Mouse (Mus musculus): ENCODE measurements around the gene Vmn2r83. TPM values are rescaled to one million over a fixed set of nuclear protein-coding genes. Genes with fewer than 3 reads are reported as not detected.
A peak's percentile ranks its signal among the peaks of the same experiment; 100 is the strongest.

Vmn2r83 gene
- polyA plus RNA-seq, 1 experiment from 2014 or later, result not detected

- Histone ChIP-seq H3K36me3 (ENCODE audit: control insufficient read depth, insufficient read depth, low read length) (peaks cover 2% of the 10 kb centered on the region), H3K9ac (ENCODE audit: low read depth, low read length) (no peak overlapping the region), H3K9me3 (ENCODE audit: control insufficient read depth, low read length) (no peaks in the 10 kb centered on the region), H3K27ac (ENCODE audit: low read depth, low read length) (no peak overlapping the region), H3K4me2 (no peak overlapping the region), H3K4me3 (ENCODE audit: low read depth, low read length) (no peak overlapping the region), H3K27me3 (replicated peaks; ENCODE audit: control insufficient read depth, insufficient read depth, low read length) (no peaks in the 10 kb centered on the region), H3K4me1 (replicated peaks; ENCODE audit: control insufficient read depth, insufficient read depth, low read length) (peaks cover 14% of the 10 kb centered on the region)
- ATAC-seq (replicated peaks; ENCODE audit: low FRiP score), result no peak
- DNase-seq (ENCODE audit: low spot score), result no peak
- 84% methylated on average over 2 of the region's 2 CpGs for WGBS
These were observed 65.9 kb downstream of the Vmn2r83 start for GRCm38 (mm10) chr10:79534426-79534825.

- no peak overlapping the region for H3K27ac ChIP-seq (ENCODE audit: low read depth, low read length)
- peaks cover 6% of the 10 kb centered on the region for H3K36me3 ChIP-seq (ENCODE audit: control insufficient read depth, insufficient read depth, low read length)
- H3K4me3 ChIP-seq (ENCODE audit: low read depth, low read length), result no peak overlapping the region
- no peak for ATAC-seq (replicated peaks; ENCODE audit: low FRiP score)
- H3K27me3 ChIP-seq (replicated peaks; ENCODE audit: control insufficient read depth, insufficient read depth, low read length), result no peaks in the 10 kb centered on the region
- WGBS, result 40% methylated on average over 1 of the region's 1 CpGs
- DNase-seq (ENCODE audit: low spot score), result no peak
- peaks cover 11% of the 10 kb centered on the region for H3K4me1 ChIP-seq (replicated peaks; ENCODE audit: control insufficient read depth, insufficient read depth, low read length)
- H3K9ac ChIP-seq (ENCODE audit: low read depth, low read length), result no peak overlapping the region
- no peak overlapping the region for H3K4me2 ChIP-seq
- H3K9me3 ChIP-seq (ENCODE audit: control insufficient read depth, low read length), result no peaks in the 10 kb centered on the region
These were observed 66.9 kb downstream of the Vmn2r83 start for GRCm38 (mm10) chr10:79535431-79535830.

GRCm38 (mm10) chr10:79536461-79537080 is 68.0 kb downstream of the Vmn2r83 start:
- Histone ChIP-seq H3K27ac (ENCODE audit: low read depth, low read length) (no peak overlapping the region), H3K4me2 (no peak overlapping the region), H3K9me3 (ENCODE audit: control insufficient read depth, low read length) (no peaks in the 10 kb centered on the region), H3K9ac (ENCODE audit: low read depth, low read length) (no peak overlapping the region), H3K36me3 (ENCODE audit: control insufficient read depth, insufficient read depth, low read length) (peaks cover 17% of the 10 kb centered on the region), H3K27me3 (replicated peaks; ENCODE audit: control insufficient read depth, insufficient read depth, low read length) (no peaks in the 10 kb centered on the region), H3K4me3 (ENCODE audit: low read depth, low read length) (no peak overlapping the region), H3K4me1 (replicated peaks; ENCODE audit: control insufficient read depth, insufficient read depth, low read length) (peaks cover 10% of the 10 kb centered on the region)
- WGBS, result 71% methylated on average over 12 of the region's 12 CpGs
- ATAC-seq (replicated peaks; ENCODE audit: low FRiP score), result no peak
- peak; percentile 29 for DNase-seq (ENCODE audit: low spot score)

- peaks cover 21% of the 10 kb centered on the region for H3K36me3 ChIP-seq (ENCODE audit: control insufficient read depth, insufficient read depth, low read length)
- H3K9me3 ChIP-seq (ENCODE audit: control insufficient read depth, low read length), result no peaks in the 10 kb centered on the region
- no peak overlapping the region for H3K4me2 ChIP-seq
- H3K27ac ChIP-seq (ENCODE audit: low read depth, low read length), result no peak overlapping the region
- H3K9ac ChIP-seq (ENCODE audit: low read depth, low read length), result no peak overlapping the region
- DNase-seq (ENCODE audit: low spot score), result peak; percentile 29
- no peak overlapping the region for H3K4me3 ChIP-seq (ENCODE audit: low read depth, low read length)
- H3K4me1 ChIP-seq (replicated peaks; ENCODE audit: control insufficient read depth, insufficient read depth, low read length), result peaks cover 10% of the 10 kb centered on the region
- 90% methylated on average over 7 of the region's 7 CpGs for WGBS
- ATAC-seq (replicated peaks; ENCODE audit: low FRiP score), result no peak
- H3K27me3 ChIP-seq (replicated peaks; ENCODE audit: control insufficient read depth, insufficient read depth, low read length), result no peaks in the 10 kb centered on the region
These were observed 68.7 kb downstream of the Vmn2r83 start for GRCm38 (mm10) chr10:79537271-79537670.

GRCm38 (mm10) chr10:79537781-79538180 is 69.2 kb downstream of the Vmn2r83 start:
- 85% methylated on average over 2 of the region's 2 CpGs for WGBS
- Histone ChIP-seq H3K9ac (ENCODE audit: low read depth, low read length) (no peak overlapping the region), H3K27ac (ENCODE audit: low read depth, low read length) (no peak overlapping the region), H3K4me1 (replicated peaks; ENCODE audit: control insufficient read depth, insufficient read depth, low read length) (peaks cover 8% of the 10 kb centered on the region), H3K36me3 (ENCODE audit: control insufficient read depth, insufficient read depth, low read length) (peaks cover 26% of the 10 kb centered on the region), H3K4me2 (no peak overlapping the region), H3K27me3 (replicated peaks; ENCODE audit: control insufficient read depth, insufficient read depth, low read length) (no peaks in the 10 kb centered on the region), H3K4me3 (ENCODE audit: low read depth, low read length) (no peak overlapping the region), H3K9me3 (ENCODE audit: control insufficient read depth, low read length) (no peaks in the 10 kb centered on the region)
- peak; percentile 11 for DNase-seq (ENCODE audit: low spot score)
- ATAC-seq (replicated peaks; ENCODE audit: low FRiP score), result no peak

DNA sequence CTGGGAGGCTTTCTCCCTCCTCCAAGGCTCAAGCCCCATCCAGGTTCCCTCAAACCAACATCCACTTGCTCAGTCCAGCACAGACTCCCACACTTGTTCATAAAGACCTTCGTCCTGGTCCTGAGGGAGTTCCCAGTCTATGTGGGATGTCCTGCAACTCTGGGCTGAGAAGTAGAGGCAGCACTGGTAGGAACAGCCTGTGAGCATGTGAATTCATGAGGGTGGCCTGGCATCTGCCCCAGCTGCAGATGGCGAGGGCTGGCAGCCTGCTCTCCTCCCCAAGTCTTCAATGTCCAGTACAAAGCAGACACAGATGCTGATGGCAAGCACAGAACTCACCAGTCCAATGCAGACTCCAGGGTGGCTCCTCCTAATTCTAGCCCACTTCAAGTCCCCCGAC is 69.8 kb downstream of the Vmn2r83 start:
- H3K27ac ChIP-seq (ENCODE audit: low read depth, low read length), result no peak overlapping the region
- 90% methylated on average over 3 of the region's 3 CpGs for WGBS
- H3K4me1 ChIP-seq (replicated peaks; ENCODE audit: control insufficient read depth, insufficient read depth, low read length), result peaks cover 5% of the 10 kb centered on the region
- H3K9me3 ChIP-seq (ENCODE audit: control insufficient read depth, low read length), result no peaks in the 10 kb centered on the region
- H3K4me3 ChIP-seq (ENCODE audit: low read depth, low read length), result no peak overlapping the region
- H3K4me2 ChIP-seq, result no peak overlapping the region
- DNase-seq (ENCODE audit: low spot score) (peak; percentile 28), ATAC-seq (replicated peaks; ENCODE audit: low FRiP score) (no peak)
- H3K9ac ChIP-seq (ENCODE audit: low read depth, low read length), result no peak overlapping the region
- H3K36me3 ChIP-seq (ENCODE audit: control insufficient read depth, insufficient read depth, low read length), result peaks cover 29% of the 10 kb centered on the region
- no peaks in the 10 kb centered on the region for H3K27me3 ChIP-seq (replicated peaks; ENCODE audit: control insufficient read depth, insufficient read depth, low read length)

DNA sequence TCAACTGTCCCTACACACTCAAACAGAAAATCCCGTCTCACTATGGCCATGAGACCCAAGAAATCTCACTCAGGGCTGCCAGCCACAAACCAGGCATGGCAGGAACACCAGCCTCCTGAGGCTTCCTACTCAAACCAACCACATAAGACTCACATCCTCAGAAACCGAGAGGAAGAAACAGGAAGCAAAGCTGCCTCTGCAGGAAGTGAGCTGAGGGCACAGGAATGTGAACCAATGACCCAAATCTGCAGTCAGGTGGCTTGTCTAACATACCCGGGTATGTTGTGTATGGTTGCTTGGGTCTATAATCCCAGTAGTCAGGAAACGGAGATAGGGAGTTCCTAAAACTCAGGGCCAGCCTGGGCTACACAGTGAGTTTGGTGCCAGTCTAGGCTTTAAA is 70.3 kb downstream of the Vmn2r83 start:
- no peak for ATAC-seq (replicated peaks; ENCODE audit: low FRiP score)
- Histone ChIP-seq H3K9me3 (ENCODE audit: control insufficient read depth, low read length) (no peaks in the 10 kb centered on the region), H3K27ac (ENCODE audit: low read depth, low read length) (no peak overlapping the region), H3K4me1 (replicated peaks; ENCODE audit: control insufficient read depth, insufficient read depth, low read length) (peaks cover 3% of the 10 kb centered on the region), H3K36me3 (ENCODE audit: control insufficient read depth, insufficient read depth, low read length) (peaks cover 34% of the 10 kb centered on the region), H3K4me3 (ENCODE audit: low read depth, low read length) (no peak overlapping the region), H3K9ac (ENCODE audit: low read depth, low read length) (no peak overlapping the region), H3K27me3 (replicated peaks; ENCODE audit: control insufficient read depth, insufficient read depth, low read length) (no peaks in the 10 kb centered on the region), H3K4me2 (no peak overlapping the region)
- DNase-seq (ENCODE audit: low spot score), result peak; percentile 12
- WGBS, result 57% methylated on average over 4 of the region's 4 CpGs

- no peak overlapping the region for H3K9ac ChIP-seq (ENCODE audit: low read depth, low read length)
- H3K4me2 ChIP-seq, result no peak overlapping the region
- peak; percentile 28 for DNase-seq (ENCODE audit: low spot score)
- H3K4me3 ChIP-seq (ENCODE audit: low read depth, low read length), result no peak overlapping the region
- H3K27ac ChIP-seq (ENCODE audit: low read depth, low read length), result no peak overlapping the region
- peaks cover 43% of the 10 kb centered on the region for H3K36me3 ChIP-seq (ENCODE audit: control insufficient read depth, insufficient read depth, low read length)
- ATAC-seq (replicated peaks; ENCODE audit: low FRiP score), result no peak
- H3K4me1 ChIP-seq (replicated peaks; ENCODE audit: control insufficient read depth, insufficient read depth, low read length), result no peaks in the 10 kb centered on the region
- no peaks in the 10 kb centered on the region for H3K27me3 ChIP-seq (replicated peaks; ENCODE audit: control insufficient read depth, insufficient read depth, low read length)
- 89% methylated on average over 16 of the region's 16 CpGs for WGBS
- no peaks in the 10 kb centered on the region for H3K9me3 ChIP-seq (ENCODE audit: control insufficient read depth, low read length)
These were observed 71.4 kb downstream of the Vmn2r83 start for GRCm38 (mm10) chr10:79539701-79540495.

DNA sequence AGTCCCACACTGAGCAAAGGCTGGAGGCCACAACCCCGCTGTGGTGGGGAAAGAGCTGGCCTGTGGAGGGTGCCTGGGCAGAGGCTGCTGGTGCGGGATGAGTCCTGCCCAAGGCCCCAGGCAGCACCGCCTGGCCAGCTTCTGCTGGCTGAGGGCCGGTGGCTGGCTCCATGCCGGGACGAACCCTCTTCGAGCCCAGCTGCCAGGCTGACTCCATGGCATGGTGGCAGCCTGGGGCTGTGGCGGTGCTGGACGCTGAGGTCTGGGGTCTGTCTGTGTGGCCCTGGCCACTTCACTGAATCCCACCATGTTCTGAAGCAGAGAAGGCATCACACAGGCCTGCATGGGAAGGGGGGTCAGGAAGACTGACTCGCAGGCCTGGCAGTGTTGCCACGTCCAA is 72.2 kb downstream of the Vmn2r83 start:
- H3K27me3 ChIP-seq (replicated peaks; ENCODE audit: control insufficient read depth, insufficient read depth, low read length), result no peaks in the 10 kb centered on the region
- no peaks in the 10 kb centered on the region for H3K9me3 ChIP-seq (ENCODE audit: control insufficient read depth, low read length)
- peak; percentile 24 for DNase-seq (ENCODE audit: low spot score)
- no peak overlapping the region for H3K27ac ChIP-seq (ENCODE audit: low read depth, low read length)
- peaks cover 48% of the 10 kb centered on the region for H3K36me3 ChIP-seq (ENCODE audit: control insufficient read depth, insufficient read depth, low read length)
- no peak for ATAC-seq (replicated peaks; ENCODE audit: low FRiP score)
- no peak overlapping the region for H3K4me2 ChIP-seq
- H3K4me3 ChIP-seq (ENCODE audit: low read depth, low read length), result no peak overlapping the region
- no peak overlapping the region; the same call in 1 of the 2 replicates for H3K9ac ChIP-seq (ENCODE audit: low read depth, low read length)
- 88% methylated on average over 11 of the region's 11 CpGs for WGBS
- no peaks in the 10 kb centered on the region for H3K4me1 ChIP-seq (replicated peaks; ENCODE audit: control insufficient read depth, insufficient read depth, low read length)
